Mouse (Mus musculus): ENCODE measurements at regions not wholly inside any gene's neighbourhood (a gene's known extent, or its start where the extent isn't known, plus 50 kb on each side); places are given as distances from the start of the nearest gene placed in this dataset.

DNA sequence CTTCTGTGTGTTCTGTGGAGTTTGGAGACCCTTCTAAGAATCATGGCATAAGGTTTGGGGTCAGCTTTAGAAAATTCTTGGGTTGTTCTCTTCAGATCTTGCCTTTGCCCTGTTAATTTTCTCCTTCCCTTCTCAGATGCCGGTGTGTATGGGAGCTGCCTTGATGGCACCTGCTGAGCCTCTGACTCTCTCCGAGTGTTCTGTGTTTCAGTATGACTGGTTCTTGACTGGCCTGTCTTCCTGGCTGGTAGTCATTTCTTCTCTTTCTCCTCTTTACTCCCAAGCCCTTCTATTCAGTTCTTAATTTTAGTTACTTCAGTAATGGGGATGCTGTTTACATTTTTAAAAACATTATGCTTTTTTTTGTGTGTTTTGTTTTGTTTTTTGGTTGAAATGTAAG, 152.1 kb upstream of the Ubr2 start:
- no peak for TF ChIP-seq CTCF (IDR thresholded peaks at IDR 0.05; ENCODE audit: borderline replicate concordance, insufficient read depth, low read depth, low read length)
- TF ChIP-seq POLR2A (IDR thresholded peaks at IDR 0.05; ENCODE audit: borderline replicate concordance, insufficient read depth, low read length): no peak
